Mouse (Mus musculus) brain, embryonic 14.5 days (tissue): ENCODE measurements at regions not wholly inside any gene's neighbourhood (a gene's known extent, or its start where the extent isn't known, plus 50 kb on each side); places are given as distances from the start of the nearest gene placed in this dataset.

Experiments used
- DNase-seq: peaks from one replicate; pipeline ENCODE4 v3.0.0-alpha.2; 2011; ENCODE audit warnings: low read depth
- CTCF ChIP-seq: fragments of 200-500 bp; IDR thresholded peaks from 2 replicates; pipeline ENCODE4 v1.5.1; 2012; ENCODE audit warnings: inconsistent platforms, mild to moderate bottlenecking, moderate library complexity, borderline replicate concordance; ENCODE audit not compliant: insufficient read depth, insufficient read length; ENCODE audit errors: extremely low read depth
- POLR2A ChIP-seq: fragments of 200-500 bp; IDR thresholded peaks from 2 replicates; pipeline ENCODE4 v1.6.1; 2012; ENCODE audit warnings: mild to moderate bottlenecking, inconsistent platforms, borderline replicate concordance; ENCODE audit not compliant: poor library complexity, insufficient read depth, insufficient read length, severe bottlenecking; ENCODE audit errors: extremely low read depth

- TF ChIP-seq POLR2A (no peak), CTCF (no peak)
- no peak for DNase-seq
Observed at GRCm38 (mm10) chr1:79997456-79997855, 136.5 kb upstream of the Serpine2 start.

GRCm38 (mm10) chr1:79984721-79985120 is 123.7 kb upstream of the Serpine2 start:
- no peak for DNase-seq
- TF ChIP-seq POLR2A (no peak), CTCF (no peak)

- DNase-seq = no peak
- TF ChIP-seq POLR2A (no peak), CTCF (no peak)
Observed at GRCm38 (mm10) chr1:79982678-79983280, 121.8 kb upstream of the Serpine2 start.

GRCm38 (mm10) chr1:79979863-79980262 is 118.9 kb upstream of the Serpine2 start:
- DNase-seq = no peak
- TF ChIP-seq CTCF = no peak
- no peak for TF ChIP-seq POLR2A

- no peak for TF ChIP-seq CTCF
- no peak for DNase-seq
Observed at GRCm38 (mm10) chr1:79978156-79978555, 117.2 kb upstream of the Serpine2 start.

- peak; percentile 92 for DNase-seq
- TF ChIP-seq CTCF = no peak
- TF ChIP-seq POLR2A = no peak
Observed at GRCm38 (mm10) chr1:79956121-79956520, 95.1 kb upstream of the Serpine2 start.

- no peak for DNase-seq
Observed at GRCm38 (mm10) chr1:79944231-79944630, 83.3 kb upstream of the Serpine2 start.

GRCm38 (mm10) chr1:79932435-79932834 is 71.5 kb upstream of the Serpine2 start:
- no peak for DNase-seq
- TF ChIP-seq CTCF (no peak), POLR2A (no peak)

More at GRCm38 (mm10) chr1:79944231-79944630, 83.3 kb upstream of the Serpine2 start:
- TF ChIP-seq POLR2A = no peak
- TF ChIP-seq CTCF = no peak

GRCm38 (mm10) chr1:79927740-79928139 is 66.8 kb upstream of the Serpine2 start:
- TF ChIP-seq POLR2A = no peak
- TF ChIP-seq CTCF = no peak
- DNase-seq = no peak

GRCm38 (mm10) chr1:79925776-79926175 is 64.8 kb upstream of the Serpine2 start:
- DNase-seq = no peak
- TF ChIP-seq POLR2A (no peak), CTCF (no peak)

- TF ChIP-seq CTCF = no peak
- no peak for TF ChIP-seq POLR2A
- no peak for DNase-seq
Observed at GRCm38 (mm10) chr1:79921890-79922289, 60.9 kb upstream of the Serpine2 start.

GRCm38 (mm10) chr1:79921333-79921732 is 60.4 kb upstream of the Serpine2 start:
- TF ChIP-seq POLR2A (no peak), CTCF (no peak)
- DNase-seq = no peak

GRCm38 (mm10) chr1:79917426-79918150 is 56.6 kb upstream of the Serpine2 start:
- TF ChIP-seq POLR2A = no peak
- peak; percentile 6 for DNase-seq
